Mouse (Mus musculus): Measurements from ENCODE around the gene Hnf1b.

The Hnf1b gene

DNA sequence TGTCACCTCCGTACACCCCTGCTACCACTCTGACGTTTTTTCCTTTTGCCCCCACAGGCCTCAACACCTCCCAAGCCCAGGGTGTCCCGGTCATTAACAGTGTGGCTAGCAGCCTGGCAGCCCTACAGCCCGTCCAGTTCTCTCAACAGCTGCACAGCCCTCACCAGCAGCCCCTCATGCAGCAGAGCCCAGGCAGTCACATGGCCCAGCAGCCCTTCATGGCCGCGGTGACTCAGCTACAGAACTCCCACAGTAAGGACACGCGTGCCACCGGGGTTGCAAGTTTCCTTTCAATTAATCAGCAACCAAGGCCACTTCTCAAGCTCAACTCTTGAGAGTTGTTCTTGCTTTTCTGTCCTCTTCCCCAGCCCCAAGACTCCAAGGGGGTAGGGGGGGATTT is 43.5 kb downstream of the Hnf1b start:
- in situ Hi-C loops (cut with MboI; ENCODE audit: low sequenced_read_pairs): no loop called here

GRCm38 (mm10) chr11:83896430-83897410 is 46.9 kb downstream of the Hnf1b start:
- in situ Hi-C loops (cut with MboI; ENCODE audit: low sequenced_read_pairs): no loop called here

GRCm38 (mm10) chr11:83897569-83897968 is 47.7 kb downstream of the Hnf1b start:
- in situ Hi-C loops (cut with MboI; ENCODE audit: low sequenced_read_pairs): no loop called here

GRCm38 (mm10) chr11:83902812-83903211 is 52.9 kb downstream of the Hnf1b start:
- in situ Hi-C loops (cut with MboI; ENCODE audit: low sequenced_read_pairs): no loop called here

GRCm38 (mm10) chr11:83905756-83906155 is 55.9 kb downstream of the Hnf1b start:
- in situ Hi-C loops (cut with MboI; ENCODE audit: low sequenced_read_pairs): no loop called here

DNA sequence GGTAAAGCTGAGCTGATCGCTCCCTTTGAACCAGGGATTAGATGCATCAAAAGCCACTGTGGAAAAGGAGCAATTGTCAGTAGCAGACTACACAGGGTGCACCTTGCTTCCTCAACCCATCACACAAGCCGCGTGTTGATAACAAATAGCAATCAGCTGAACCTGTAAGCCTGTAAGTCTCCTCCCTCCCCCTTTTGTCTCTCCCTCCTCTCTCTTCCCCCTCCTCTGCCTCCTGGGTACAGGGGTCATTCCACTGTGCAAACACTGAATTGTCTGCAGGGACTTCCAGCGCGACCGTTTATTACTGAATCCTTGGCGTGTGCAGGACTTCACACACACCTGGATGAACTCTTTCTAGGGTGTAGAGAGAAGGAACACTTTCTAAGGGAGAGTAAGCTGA is 58.5 kb downstream of the Hnf1b start:
- in situ Hi-C loops (cut with MboI; ENCODE audit: low sequenced_read_pairs): no loop called here

- in situ Hi-C loops (cut with MboI; ENCODE audit: low sequenced_read_pairs): no loop called here
These were observed 64.0 kb downstream of the Hnf1b start for GRCm38 (mm10) chr11:83913824-83914311.

DNA sequence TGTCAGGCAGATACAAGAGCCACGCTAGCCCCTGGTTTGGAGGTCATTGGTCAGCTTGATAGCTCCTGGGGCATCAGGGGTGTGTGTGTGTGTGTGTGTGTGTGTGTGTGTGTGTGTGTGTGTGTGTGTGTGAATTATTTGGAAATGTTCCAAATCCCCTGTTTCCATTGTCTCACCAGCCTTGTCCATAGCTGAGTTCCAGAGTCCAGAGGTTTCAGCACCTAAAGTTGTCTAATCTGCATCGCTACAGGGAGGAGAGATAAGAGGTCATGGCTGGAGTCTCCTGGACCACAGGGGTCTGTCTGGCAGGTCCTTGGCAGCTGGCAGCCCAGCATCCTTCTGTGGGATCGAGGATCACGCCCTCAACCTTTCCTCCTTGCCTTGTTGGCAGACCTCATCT is 64.6 kb downstream of the Hnf1b start:
- in situ Hi-C loops (cut with MboI; ENCODE audit: low sequenced_read_pairs): no loop called here

DNA sequence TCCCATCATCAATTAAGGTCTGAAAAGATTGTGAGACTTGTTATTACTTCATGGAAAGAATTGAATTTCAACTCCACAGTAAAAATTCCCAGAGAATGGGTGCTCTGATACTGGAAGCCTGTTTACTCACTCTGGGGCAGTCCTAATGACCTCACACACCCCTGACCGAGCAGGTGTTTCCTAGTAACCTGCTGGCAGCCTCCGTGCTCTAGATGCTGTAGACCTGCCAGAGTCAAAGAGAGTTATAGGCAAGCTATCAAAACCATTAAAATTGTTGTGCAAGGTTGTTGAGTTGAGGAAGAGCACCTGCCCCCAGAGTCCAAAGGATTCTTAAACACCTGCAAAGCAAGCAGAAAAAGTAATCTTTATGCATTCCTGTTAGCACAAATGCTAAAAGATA is 72.7 kb downstream of the Hnf1b start:
- in situ Hi-C loops (cut with MboI; ENCODE audit: low sequenced_read_pairs): no loop called here

DNA sequence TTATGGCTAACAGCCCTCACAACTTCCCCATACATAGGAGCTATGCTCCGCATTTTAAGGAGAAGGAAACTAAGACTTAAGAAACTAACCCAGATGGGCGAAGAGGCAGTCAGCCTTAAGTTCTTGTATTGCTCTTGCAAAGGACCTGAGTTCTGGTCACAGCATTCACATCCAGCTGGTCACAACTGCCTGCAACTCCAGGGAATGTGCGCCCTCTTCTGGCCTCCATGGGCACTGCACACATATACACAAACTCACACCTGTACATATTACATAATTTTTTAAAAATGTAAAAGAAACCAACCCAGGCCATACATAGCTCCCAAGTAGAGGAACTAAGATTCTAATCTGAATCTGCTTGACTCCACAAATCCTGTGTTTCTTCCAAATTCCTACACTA is 77.2 kb downstream of the Hnf1b start:
- in situ Hi-C loops (cut with MboI; ENCODE audit: low sequenced_read_pairs): no loop called here

DNA sequence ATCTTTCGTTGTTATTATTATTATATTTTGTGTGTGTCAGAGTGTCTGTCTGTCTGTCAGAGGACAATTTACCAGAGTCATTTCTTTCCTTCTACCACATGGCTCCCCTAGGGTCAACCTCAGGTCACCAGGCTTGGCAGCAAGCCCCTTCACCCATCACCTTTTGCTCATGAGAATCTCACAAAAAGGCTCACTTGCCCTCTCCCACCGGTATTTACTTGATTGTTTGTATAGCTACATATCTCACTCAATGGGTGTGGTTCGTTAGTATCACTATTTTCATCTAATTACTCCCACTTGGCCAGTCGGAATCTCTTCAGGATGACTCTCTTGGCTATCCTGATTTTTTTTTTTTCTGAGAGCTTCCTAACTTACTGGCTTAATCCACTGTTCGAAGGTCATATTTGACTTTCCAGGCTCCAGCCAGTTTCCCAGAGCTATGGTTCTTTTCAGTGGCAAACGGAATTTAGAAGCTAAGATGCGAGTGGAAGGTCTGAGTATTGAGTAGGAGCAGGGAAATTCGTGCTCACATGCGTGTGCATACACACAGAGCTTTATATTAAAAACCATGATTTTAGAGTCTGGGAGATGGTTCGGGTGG is 82.7 kb downstream of the Hnf1b start:
- in situ Hi-C loops (cut with MboI; ENCODE audit: low sequenced_read_pairs): loop anchor here (10.0 kb wide), 1 partner anchor 128 kb away; no protein-coding TSS in a partner anchor

DNA sequence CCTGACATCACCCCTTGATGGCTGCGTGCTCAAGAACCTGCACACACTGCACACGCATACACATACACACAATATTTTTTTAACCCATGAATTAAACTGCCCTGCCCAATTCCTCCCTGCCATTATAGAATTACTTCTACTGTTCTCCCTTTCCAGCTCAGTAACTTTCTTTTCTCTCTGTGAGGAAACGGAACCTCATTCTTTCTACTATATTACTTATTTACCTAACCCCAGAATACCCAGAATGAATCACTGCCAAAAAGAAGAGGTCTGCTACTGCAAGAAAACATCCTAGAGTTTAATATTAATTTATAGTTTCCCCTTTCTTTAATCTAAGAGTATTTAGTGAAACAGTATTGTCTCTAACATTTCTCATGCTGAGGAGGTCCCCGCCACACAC is 83.5 kb downstream of the Hnf1b start:
- in situ Hi-C loops (cut with MboI; ENCODE audit: low sequenced_read_pairs): loop anchor here (10.0 kb wide), 1 partner anchor 129 kb away; no protein-coding TSS in a partner anchor

DNA sequence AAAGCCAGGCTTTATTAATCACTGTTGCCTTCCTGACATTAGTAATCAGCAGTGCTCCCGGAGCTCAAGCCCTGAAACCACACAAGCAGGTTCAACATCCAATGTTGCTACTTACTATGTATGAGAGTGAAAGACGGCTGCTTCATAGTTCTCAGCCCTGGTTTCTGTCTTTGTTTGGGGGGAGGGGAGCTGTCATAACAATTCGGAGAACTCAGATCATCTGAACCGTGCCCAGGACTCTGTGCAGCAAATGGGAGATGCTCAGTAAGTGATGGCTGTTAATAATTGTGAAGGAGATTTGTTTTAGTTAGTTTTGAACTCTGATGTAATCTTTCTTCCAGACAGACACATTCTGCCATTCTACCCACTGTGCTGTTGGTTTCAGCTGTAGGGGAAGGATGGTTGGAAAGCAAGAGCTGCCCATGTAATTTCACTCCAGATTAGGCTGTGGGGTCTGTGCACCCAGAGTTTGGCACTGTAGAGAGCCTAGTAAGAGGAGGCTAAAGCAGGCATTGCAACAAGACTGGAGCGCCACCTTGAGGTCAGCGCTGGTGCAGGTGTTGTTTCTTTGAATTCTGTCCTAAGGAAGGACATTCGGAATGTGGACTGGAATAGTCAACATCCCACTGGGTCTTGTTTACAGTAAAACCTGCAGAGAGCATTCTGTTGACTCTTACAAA is 86.3 kb downstream of the Hnf1b start:
- in situ Hi-C loops (cut with MboI; ENCODE audit: low sequenced_read_pairs): loop anchor here (10.0 kb wide), 1 partner anchor 131 kb away; no protein-coding TSS in a partner anchor

DNA sequence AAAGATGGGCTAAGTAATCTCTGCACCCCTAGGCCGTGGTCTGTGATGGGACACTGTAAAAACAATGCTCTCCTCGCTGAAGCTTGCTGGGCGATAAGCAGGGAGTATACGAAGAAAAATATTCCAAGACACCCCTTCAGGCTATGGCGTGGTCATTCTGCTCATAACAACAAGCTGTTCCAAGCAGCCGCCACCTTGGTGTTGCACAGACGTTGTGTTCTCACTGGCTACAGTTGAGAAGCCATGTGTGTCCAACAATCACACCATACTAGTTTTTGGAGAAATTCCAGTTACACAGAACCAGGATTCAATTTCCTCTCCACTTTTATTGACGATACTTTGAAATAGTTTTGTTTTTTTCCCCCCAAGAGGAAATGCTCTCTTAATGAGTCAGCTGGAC is 88.7 kb downstream of the Hnf1b start:
- in situ Hi-C loops (cut with MboI; ENCODE audit: low sequenced_read_pairs): loop anchor here (10.0 kb wide), 1 partner anchor 134 kb away; no protein-coding TSS in a partner anchor

GRCm38 (mm10) chr11:83941950-83942840 is 92.3 kb downstream of the Hnf1b start, which contains the start of gene Ddx52:
TSS of gene Ddx52 (plus strand) at chr11:83942062.
- in situ Hi-C loops (cut with MboI; ENCODE audit: low sequenced_read_pairs): no loop called here

All from CH12F3 (cell line).